Mouse (Mus musculus): Measurements from ENCODE around the gene Hmcn1. TPM values are rescaled to one million over a fixed set of nuclear protein-coding genes. Genes with fewer than 3 reads are reported as not detected.

Gene Hmcn1
- polyA plus RNA-seq, 1 experiment from 2014 or later: 22.5 TPM

DNA sequence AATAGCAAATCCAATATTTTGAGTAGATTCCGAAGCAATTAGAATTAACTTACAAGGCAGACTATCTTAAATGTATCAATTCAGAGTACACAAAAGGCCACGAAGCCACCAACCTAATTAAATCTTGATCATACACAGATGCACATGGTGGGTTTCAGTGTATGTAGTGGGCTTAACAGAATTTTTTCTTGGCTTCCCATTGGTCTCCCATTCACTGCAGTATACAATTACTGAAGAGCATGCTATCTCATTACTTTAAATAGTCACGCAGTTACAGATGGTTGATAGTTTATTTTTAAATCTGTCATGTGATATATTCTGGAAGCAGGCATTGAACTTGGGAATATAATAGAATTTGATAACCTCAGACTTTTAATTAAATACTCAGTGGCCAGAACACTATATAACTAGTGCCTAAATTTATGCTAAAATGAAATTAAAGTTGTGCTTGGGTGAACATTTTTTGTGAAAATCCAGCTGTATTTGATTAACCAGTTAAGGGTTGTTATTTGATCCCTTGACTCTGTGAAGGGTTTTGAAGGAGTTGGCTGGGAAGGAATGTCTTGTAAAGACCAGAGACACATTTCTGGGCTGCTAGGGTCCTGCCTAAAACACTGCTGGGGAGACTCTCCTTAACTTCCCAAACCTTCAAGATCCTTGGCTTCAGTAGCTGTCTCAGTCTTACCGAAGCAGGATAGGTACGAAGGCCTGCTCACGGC, 455.7 kb downstream of the Hmcn1 start:
- Histone ChIP-seq H3K9me3 (replicated peaks) (0 out of 2 replicates have a peak, but pooled peaks cover 4% of the 10 kb centered on the region), H3K4me2 (no peak overlapping the region), H3K27me3 (no peaks in the 10 kb centered on the region), H3K9ac (no peak overlapping the region), H3K4me3 (replicated peaks) (no peak overlapping the region), H3K27ac (no peak overlapping the region), H3K4me1 (peaks cover 17% of the 10 kb centered on the region), H3K36me3 (no peaks in the 10 kb centered on the region)
- no peak for ATAC-seq (replicated peaks; ENCODE audit: low FRiP score)
- WGBS: 65% methylated on average over 6 of the region's 6 CpGs

DNA sequence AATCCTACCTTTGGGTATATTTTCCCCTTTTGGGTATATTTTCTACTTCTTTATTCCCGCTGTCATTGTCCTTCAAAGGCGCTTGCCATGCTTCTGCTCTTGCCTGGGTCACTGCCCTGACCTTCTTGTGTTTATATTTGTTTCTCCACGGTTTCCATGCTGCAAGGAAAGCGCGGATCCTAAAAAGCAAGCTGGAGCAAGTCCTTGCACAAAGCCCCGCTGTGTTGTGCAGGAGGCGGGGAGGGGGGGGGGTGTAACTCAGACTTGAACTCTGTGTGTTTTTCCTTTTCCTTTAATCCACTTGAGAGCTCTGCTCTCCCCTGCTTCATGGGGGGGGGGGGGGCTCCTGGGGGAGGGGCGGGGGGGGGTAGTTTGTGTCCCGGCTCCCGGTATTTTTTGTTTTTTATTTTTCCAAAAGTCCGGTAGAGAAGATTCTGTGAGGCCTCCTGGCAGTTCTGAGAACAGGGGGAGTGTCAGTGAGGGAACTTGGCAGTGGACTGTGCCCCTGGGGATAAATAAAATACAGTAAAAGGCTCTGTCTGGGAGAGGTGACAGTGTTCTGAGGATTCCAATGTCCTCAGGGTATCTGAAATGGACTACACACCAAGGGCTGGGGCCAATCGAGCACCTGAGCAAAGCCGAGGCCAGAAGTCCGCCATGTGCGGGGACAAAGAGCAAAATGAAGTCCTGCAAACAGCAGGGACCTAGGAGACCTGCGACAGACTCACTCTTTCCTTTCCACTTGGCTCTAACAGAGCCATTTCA, 457.3 kb downstream of the Hmcn1 start:
- no peak overlapping the region for H3K4me3 ChIP-seq (replicated peaks)
- peaks cover 17% of the 10 kb centered on the region for H3K4me1 ChIP-seq
- peak overlapping the region; percentile 45 for H3K4me2 ChIP-seq
- H3K9me3 ChIP-seq (replicated peaks): 0 out of 2 replicates have a peak, but pooled peaks cover 4% of the 10 kb centered on the region
- no peaks in the 10 kb centered on the region for H3K27me3 ChIP-seq
- H3K27ac ChIP-seq: peak overlapping the region; percentile 75
- H3K9ac ChIP-seq: no peak overlapping the region
- H3K36me3 ChIP-seq: no peaks in the 10 kb centered on the region
- WGBS: 19% methylated on average over 16 of the region's 16 CpGs
- peak; percentile 80 for ATAC-seq (replicated peaks; ENCODE audit: low FRiP score)

GRCm38 (mm10) chr1:150534587-150534986, 458.6 kb downstream of the Hmcn1 start:
- Histone ChIP-seq H3K36me3 (no peaks in the 10 kb centered on the region), H3K4me2 (no peak overlapping the region), H3K4me1 (peaks cover 17% of the 10 kb centered on the region), H3K9ac (no peak overlapping the region), H3K27me3 (no peaks in the 10 kb centered on the region), H3K4me3 (replicated peaks) (no peak overlapping the region), H3K9me3 (replicated peaks) (0 out of 2 replicates have a peak, but pooled peaks cover 4% of the 10 kb centered on the region), H3K27ac (no peak overlapping the region)
- 83% methylated on average over 8 of the region's 8 CpGs for WGBS
- no peak for ATAC-seq (replicated peaks; ENCODE audit: low FRiP score)

GRCm38 (mm10) chr1:150513041-150513440, 480.2 kb downstream of the Hmcn1 start:
- ATAC-seq (replicated peaks; ENCODE audit: low FRiP score): no peak
- no peak overlapping the region for H3K27ac ChIP-seq
- H3K27me3 ChIP-seq: no peaks in the 10 kb centered on the region
- H3K9ac ChIP-seq: no peak overlapping the region
- no peaks in the 10 kb centered on the region for H3K9me3 ChIP-seq (replicated peaks)
- H3K36me3 ChIP-seq: no peaks in the 10 kb centered on the region
- H3K4me2 ChIP-seq: no peak overlapping the region
- no peaks in the 10 kb centered on the region for H3K4me1 ChIP-seq
- 92% methylated on average over 2 of the region's 2 CpGs for WGBS
- no peak overlapping the region for H3K4me3 ChIP-seq (replicated peaks)

Other genes with a start within 250 kb of the Hmcn1 start
- gene Gm47985, start 189.1 kb upstream of the Hmcn1 start, polyA plus RNA-seq (2015; fragmentation: Nextera tagmentation; extraction: Ambion mirVana): 0.22 and 0.31 TPM in 2 replicates
- gene Gm8947, start 198.9 kb upstream of the Hmcn1 start, polyA plus RNA-seq (2015; fragmentation: Nextera tagmentation; extraction: Ambion mirVana): 0.26 and 0.46 TPM in 2 replicates
- 0.25 and 0.51 TPM in 2 replicates for gene Gm47995, start 205.0 kb upstream of the Hmcn1 start, polyA plus RNA-seq (2015; fragmentation: Nextera tagmentation; extraction: Ambion mirVana)
- gene 3110040M04Rik, start 210.7 kb upstream of the Hmcn1 start, polyA plus RNA-seq (2015; fragmentation: Nextera tagmentation; extraction: Ambion mirVana): 0.42 and 0.55 TPM in 2 replicates
- 0.19 and 0.71 TPM in 2 replicates for gene Gm47996, start 216.7 kb upstream of the Hmcn1 start, polyA plus RNA-seq (2015; fragmentation: Nextera tagmentation; extraction: Ambion mirVana)

All from kidney, embryonic 15.5 days (tissue).